In genomic region chr19:46562132-46562531, GRCm38 (mm10) we compare ENCODE assay signal across 8 mouse cellular contexts. TPM values are rescaled to one million over a fixed set of nuclear protein-coding genes. Genes with fewer than 3 reads are reported as not detected.
DNase-seq lines count a peak whose midpoint lies in the region; ATAC-seq and TF ChIP-seq lines count a peak whose summit lies in the region.

No protein-coding gene starts in this region.

- H3K27ac ChIP-seq in forebrain, embryonic 10.5 days = no peak overlapping the region
- H3K27ac ChIP-seq in forebrain, embryonic 13.5 days = no peak overlapping the region
- no peak overlapping the region for H3K27ac ChIP-seq in lung, embryonic 15.5 days

- WGBS in forebrain, embryonic 10.5 days = 36% methylated on average over 1 of the region's 1 CpGs
- WGBS in forebrain, embryonic 13.5 days = 28% methylated on average over 1 of the region's 1 CpGs
- 37% methylated on average over 1 of the region's 1 CpGs for WGBS in lung, embryonic 15.5 days

- H3K4me1 ChIP-seq in forebrain, embryonic 10.5 days = peaks cover 12% of the 10 kb centered on the region; the same call in 1 of the 2 replicates
- 0 out of 2 replicates have a peak, but pooled peaks cover 12% of the 10 kb centered on the region for H3K4me1 ChIP-seq in forebrain, embryonic 13.5 days
- H3K4me1 ChIP-seq in lung, embryonic 15.5 days = no peaks in the 10 kb centered on the region; the same call in 1 of the 2 replicates

- no peaks in the 10 kb centered on the region for H3K27me3 ChIP-seq in forebrain, embryonic 10.5 days (ENCODE audit: poor library complexity, severe bottlenecking)
- H3K27me3 ChIP-seq in forebrain, embryonic 13.5 days = no peaks in the 10 kb centered on the region
- no peaks in the 10 kb centered on the region for H3K27me3 ChIP-seq in Patski
- H3K27me3 ChIP-seq in lung, embryonic 15.5 days = no peaks in the 10 kb centered on the region

- no peak overlapping the region for H3K4me3 ChIP-seq in forebrain, embryonic 10.5 days
- no peak overlapping the region for H3K4me3 ChIP-seq in forebrain, embryonic 13.5 days
- no peak overlapping the region for H3K4me3 ChIP-seq in lung, embryonic 15.5 days

- in situ Hi-C loops in Patski (cut with MboI; ENCODE audit: low pct_unique_long_range_greater_than_20kb) = no loop called here

- peak; percentile 26 for DNase-seq in forebrain, embryonic 10.5 days (ENCODE audit: extremely low spot score, low spot score)
- DNase-seq in Patski (ENCODE audit: low read depth, low spot score) = peak; percentile 43
- peak; percentile 76 to 80 for DNase-seq in kidney, postnatal 25 days
- peak; percentile 30 for DNase-seq in right cerebral cortex, postnatal 14 days

- no peak for ATAC-seq in forebrain, embryonic 13.5 days
- ATAC-seq in Patski = peak; percentile 78
- peak; percentile 94 for ATAC-seq in common myeloid progenitor, adult 5-6 weeks (replicated peaks; ENCODE audit: low read depth, poor library complexity, severe bottlenecking)
- ATAC-seq in granulocyte monocyte progenitor cell, adult 5-6 weeks (replicated peaks; ENCODE audit: poor library complexity, severe bottlenecking) = peak; percentile 86
- ATAC-seq in lung, embryonic 15.5 days (ENCODE audit: borderline replicate concordance, extremely low read depth, low FRiP score, low TSS enrichment) = peak; percentile 51; the same call in 1 of the 2 replicates

- TF ChIP-seq CTCF in Patski (IDR thresholded peaks at IDR 0.05) = peak; percentile 90

- H3K36me3 ChIP-seq in forebrain, embryonic 10.5 days (replicated peaks) = peaks cover 37% of the 10 kb centered on the region
- peaks cover 23% of the 10 kb centered on the region for H3K36me3 ChIP-seq in forebrain, embryonic 13.5 days (ENCODE audit: poor library complexity, severe bottlenecking)
- 0 out of 2 replicates have a peak, but pooled peaks cover 1% of the 10 kb centered on the region for H3K36me3 ChIP-seq in lung, embryonic 15.5 days

- POLR2A ChIA-PET in Patski (lab: Charles Lee) = no interaction called here

- CTCF ChIA-PET in Patski (lab: Charles Lee) = interaction anchor here (1.1 to 1.8 kb wide), 2 partner anchors 9 to 18 kb away, joined by 3 to 5 read pairs; no protein-coding TSS in a partner anchor

- H3K9me3 ChIP-seq in forebrain, embryonic 10.5 days = no peaks in the 10 kb centered on the region
- no peaks in the 10 kb centered on the region; the same call in 1 of the 2 replicates for H3K9me3 ChIP-seq in forebrain, embryonic 13.5 days (replicated peaks)
- no peaks in the 10 kb centered on the region for H3K9me3 ChIP-seq in lung, embryonic 15.5 days

- H3K9ac ChIP-seq in forebrain, embryonic 13.5 days = no peak overlapping the region
- no peak overlapping the region for H3K9ac ChIP-seq in lung, embryonic 15.5 days

- H3K4me2 ChIP-seq in forebrain, embryonic 13.5 days = no peak overlapping the region
- H3K4me2 ChIP-seq in lung, embryonic 15.5 days = no peak overlapping the region

RNA-seq across cellular contexts. Expression of gene Arl3, which starts 10.9 kb away (rescaled TPM):
- 196 and 201 TPM in 2 replicates for polyA plus RNA-seq in forebrain, embryonic 10.5 days (2016; fragmentation: Nextera tagmentation; extraction: Ambion mirVana)
- polyA plus RNA-seq in forebrain, embryonic 13.5 days (2015; fragmentation: Nextera tagmentation; extraction: Ambion mirVana) = 233 and 245 TPM in 2 replicates
- 187 TPM for polyA plus RNA-seq in Patski (2021)
- total RNA-seq in common myeloid progenitor, adult 5-6 weeks (2017) = 25.5 and 27.3 TPM in 2 replicates
- total RNA-seq in granulocyte monocyte progenitor cell, adult 5-6 weeks (2014; fragmentation: Nextera tagmentation) = 9.9 and 23.4 TPM in 2 replicates
- total RNA-seq in granulocyte monocyte progenitor cell, adult 5-6 weeks (2017) = 13.9 and 14.3 TPM in 2 replicates
- polyA plus RNA-seq in lung, embryonic 15.5 days (2015; fragmentation: Nextera tagmentation; extraction: Ambion mirVana) = 115 and 119 TPM in 2 replicates

RNA-seq across cellular contexts. Expression of gene Sfxn2, which starts 11.0 kb away (rescaled TPM):
- 16.6 and 17.9 TPM in 2 replicates for polyA plus RNA-seq in forebrain, embryonic 10.5 days (2016; fragmentation: Nextera tagmentation; extraction: Ambion mirVana)
- 12.4 and 13.2 TPM in 2 replicates for polyA plus RNA-seq in forebrain, embryonic 13.5 days (2015; fragmentation: Nextera tagmentation; extraction: Ambion mirVana)
- 9.3 TPM for polyA plus RNA-seq in Patski (2021)
- total RNA-seq in common myeloid progenitor, adult 5-6 weeks (2017) = 8.9 and 13.3 TPM in 2 replicates
- 11.8 and 16.3 TPM in 2 replicates for total RNA-seq in granulocyte monocyte progenitor cell, adult 5-6 weeks (2014; fragmentation: Nextera tagmentation)
- 8.7 and 10.9 TPM in 2 replicates for total RNA-seq in granulocyte monocyte progenitor cell, adult 5-6 weeks (2017)
- 27.9 and 28.3 TPM in 2 replicates for polyA plus RNA-seq in lung, embryonic 15.5 days (2015; fragmentation: Nextera tagmentation; extraction: Ambion mirVana)

RNA-seq across cellular contexts. Expression of gene Wbp1l, which starts 36.8 kb away (rescaled TPM):
- polyA plus RNA-seq in forebrain, embryonic 10.5 days (2016; fragmentation: Nextera tagmentation; extraction: Ambion mirVana) = 38.4 and 43.4 TPM in 2 replicates
- 33.1 and 36.5 TPM in 2 replicates for polyA plus RNA-seq in forebrain, embryonic 13.5 days (2015; fragmentation: Nextera tagmentation; extraction: Ambion mirVana)
- polyA plus RNA-seq in Patski (2021) = 73.3 TPM
- 19.1 and 27.7 TPM in 2 replicates for total RNA-seq in common myeloid progenitor, adult 5-6 weeks (2017)
- total RNA-seq in granulocyte monocyte progenitor cell, adult 5-6 weeks (2014; fragmentation: Nextera tagmentation) = 19.7 and 25.6 TPM in 2 replicates
- 20.2 and 23.5 TPM in 2 replicates for total RNA-seq in granulocyte monocyte progenitor cell, adult 5-6 weeks (2017)
- 44.0 and 48.0 TPM in 2 replicates for polyA plus RNA-seq in lung, embryonic 15.5 days (2015; fragmentation: Nextera tagmentation; extraction: Ambion mirVana)

Comparison
In these comparisons a context has a peak if more than half of its experiments do, and no peak if none do; other contexts are left out.
1. DNase-seq: peak in every context shown above with its lines; median percentile 78 in kidney, postnatal 25 days; 43 in Patski; 30 in right cerebral cortex, postnatal 14 days; 26 in forebrain, embryonic 10.5 days.